Mouse (Mus musculus) brown adipose tissue, adult 24 weeks (tissue): ENCODE measurements around the gene Zpbp. TPM values are rescaled to one million over a fixed set of nuclear protein-coding genes. Genes with fewer than 3 reads are reported as not detected.

Experiments used
- H3K27ac ChIP-seq: fragments of 200-500 bp; replicated peaks from 2 replicates; pipeline ENCODE4 v1.5.1; 2012; ENCODE audit warnings: low read depth, mild to moderate bottlenecking, low read length
- H3K4me1 ChIP-seq: fragments of 200-500 bp; 2 replicates; pipeline ENCODE4 v1.6.1; 2012; ENCODE audit warnings: low read length, mixed read lengths; ENCODE audit not compliant: control insufficient read depth, insufficient read depth, insufficient read length
- H3K4me3 ChIP-seq: fragments of 200-500 bp; 2 replicates; pipeline ENCODE4 v1.5.1; 2012; ENCODE audit warnings: low read depth, mild to moderate bottlenecking, low read length, moderate library complexity; ENCODE audit not compliant: insufficient read depth
- polyA plus RNA-seq: library from polyadenylated mRNA; stranded (reverse); fragments of >200 nt; gene quantifications from 2 replicates; pipeline ENCODE4 v1.2.4, GENCODE M21; 2012; ENCODE audit not compliant: missing spikeins, insufficient read depth, insufficient read length

Gene Zpbp
- polyA plus RNA-seq = 0.71 TPM in 1 of 2 replicates, not detected in the other

GRCm38 (mm10) chr11:11461635-11462560, at the start of gene Zpbp, which contains the start of gene Spata48:
Gene Zpbp (minus strand): TSS chr11:11462408.
Gene Spata48 (plus strand): TSS chr11:11462094.
- Histone ChIP-seq H3K27ac (no peak within 1 kb of the TSS; the same call in 1 of the 2 replicates), H3K4me3 (peak within 1 kb of the TSS; percentile 59), H3K4me1 (no peaks in the 10 kb centered on the region)

DNA sequence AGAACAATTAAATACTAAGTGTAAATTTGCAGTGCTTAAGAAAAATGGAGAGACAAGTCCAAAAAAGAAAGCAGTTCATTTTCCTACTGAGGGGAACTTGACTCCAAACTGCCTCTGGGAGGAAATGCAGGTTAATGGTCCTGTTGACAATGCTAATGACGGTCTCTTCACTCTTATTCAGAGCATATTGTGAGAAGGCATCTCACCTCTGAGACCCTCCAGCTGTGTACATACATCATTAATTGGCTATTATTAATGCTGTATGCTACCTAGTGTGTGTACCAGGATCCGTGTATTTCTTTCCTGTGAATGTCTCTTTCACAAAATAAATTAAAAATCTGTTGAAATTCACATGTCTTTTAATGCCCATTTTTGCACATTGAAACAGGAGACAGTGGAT, 47.2 kb upstream of the Zpbp start:
- no peaks in the 10 kb centered on the region for H3K4me1 ChIP-seq
- no peak overlapping the region for H3K27ac ChIP-seq
- H3K4me3 ChIP-seq = no peak overlapping the region

DNA sequence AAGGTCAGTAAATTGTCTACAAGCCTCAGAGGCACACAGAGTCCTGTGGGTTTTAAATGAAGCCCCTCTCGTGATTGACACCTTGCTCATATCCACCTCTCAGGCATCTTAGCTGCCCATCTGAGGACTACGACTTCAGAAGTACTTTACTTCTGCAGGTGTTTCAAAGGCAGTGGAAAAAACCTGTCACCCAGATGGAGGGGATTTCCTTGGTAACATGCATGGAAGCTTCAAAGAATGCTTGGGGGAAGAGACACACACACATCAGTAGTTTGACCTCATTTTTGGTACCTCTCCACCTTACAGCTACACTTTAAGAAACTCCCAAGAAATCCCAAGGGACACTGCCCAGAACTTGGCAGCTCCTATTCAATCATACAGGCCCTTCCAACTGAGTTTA, 44.0 kb upstream of the Zpbp start:
- no peaks in the 10 kb centered on the region for H3K4me1 ChIP-seq
- no peak overlapping the region for H3K4me3 ChIP-seq

GRCm38 (mm10) chr11:11499944-11500343, 37.7 kb upstream of the Zpbp start:
- no peak overlapping the region for H3K27ac ChIP-seq

More for the DNA sequence above, 44.0 kb upstream of the Zpbp start:
- H3K27ac ChIP-seq = no peak overlapping the region

DNA sequence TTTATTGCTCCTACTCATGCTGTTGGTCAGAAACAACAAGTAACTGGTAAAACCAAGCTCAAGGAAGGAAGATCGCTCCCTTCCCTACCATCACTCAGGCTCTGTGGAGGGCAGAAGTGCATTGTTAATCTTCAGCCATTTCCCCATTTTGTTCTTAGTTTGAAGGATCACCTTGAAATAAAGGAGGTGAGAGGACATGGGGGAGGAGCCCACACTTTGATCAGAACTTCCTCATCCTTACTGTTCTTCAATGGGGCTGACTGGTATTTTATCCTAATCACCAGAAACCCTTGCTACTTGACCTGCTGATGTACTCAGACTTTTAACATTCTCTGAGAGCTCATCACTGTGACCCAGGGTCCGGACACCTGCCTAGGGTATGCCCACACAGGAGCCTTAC, 33.5 kb upstream of the Zpbp start:
- Histone ChIP-seq H3K4me1 (no peaks in the 10 kb centered on the region), H3K4me3 (no peak overlapping the region)

More at GRCm38 (mm10) chr11:11499944-11500343, 37.7 kb upstream of the Zpbp start:
- H3K4me3 ChIP-seq = no peak overlapping the region
- H3K4me1 ChIP-seq = no peaks in the 10 kb centered on the region

DNA sequence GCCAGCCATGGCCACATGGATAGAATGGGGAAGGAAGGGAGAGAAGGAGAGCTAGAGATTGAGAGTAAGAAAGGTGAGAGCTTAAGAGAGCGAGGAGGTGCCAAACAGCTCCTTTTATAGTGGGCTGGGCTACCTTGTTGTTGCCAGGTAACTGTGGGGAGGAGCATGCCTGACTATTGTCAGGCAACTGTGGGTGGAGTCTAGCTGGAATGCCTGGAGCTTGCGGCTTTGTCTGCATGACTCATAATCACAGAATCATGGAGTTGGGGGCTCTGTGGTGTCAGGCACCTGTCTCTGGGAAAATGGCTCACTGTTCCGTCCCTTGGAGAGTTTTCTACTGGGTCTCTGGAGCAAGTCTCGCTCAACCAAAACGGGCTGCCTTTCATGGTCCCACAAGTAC, 29.8 kb upstream of the Zpbp start:
- Histone ChIP-seq H3K27ac (no peak overlapping the region), H3K4me1 (no peaks in the 10 kb centered on the region), H3K4me3 (no peak overlapping the region)

More for the DNA sequence above, 33.5 kb upstream of the Zpbp start:
- H3K27ac ChIP-seq = no peak overlapping the region

DNA sequence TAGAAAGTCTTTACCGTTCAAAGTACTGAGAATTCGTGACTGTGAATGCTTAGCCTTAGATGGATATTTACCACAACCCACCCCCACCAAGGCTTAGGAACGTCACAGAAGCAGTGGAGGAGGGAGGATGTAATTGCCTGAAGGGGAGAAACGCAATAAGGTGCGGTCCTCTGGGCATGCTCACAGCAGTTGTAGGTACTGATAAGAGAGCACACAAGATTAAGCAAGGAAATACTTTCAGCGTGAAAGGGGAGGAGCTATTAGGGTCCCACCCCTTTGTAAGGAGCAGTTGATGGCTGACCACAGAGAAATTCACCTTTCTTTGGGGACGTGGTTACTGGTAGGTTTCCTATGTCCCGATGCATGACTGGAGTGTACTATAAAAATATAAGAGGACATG, 22.2 kb upstream of the Zpbp start:
- Histone ChIP-seq H3K27ac (no peak overlapping the region), H3K4me1 (no peaks in the 10 kb centered on the region), H3K4me3 (no peak overlapping the region)

GRCm38 (mm10) chr11:11468924-11469323, 6.7 kb upstream of the Zpbp start:
- no peak overlapping the region for H3K27ac ChIP-seq
- no peak overlapping the region for H3K4me3 ChIP-seq
- H3K4me1 ChIP-seq = no peaks in the 10 kb centered on the region

DNA sequence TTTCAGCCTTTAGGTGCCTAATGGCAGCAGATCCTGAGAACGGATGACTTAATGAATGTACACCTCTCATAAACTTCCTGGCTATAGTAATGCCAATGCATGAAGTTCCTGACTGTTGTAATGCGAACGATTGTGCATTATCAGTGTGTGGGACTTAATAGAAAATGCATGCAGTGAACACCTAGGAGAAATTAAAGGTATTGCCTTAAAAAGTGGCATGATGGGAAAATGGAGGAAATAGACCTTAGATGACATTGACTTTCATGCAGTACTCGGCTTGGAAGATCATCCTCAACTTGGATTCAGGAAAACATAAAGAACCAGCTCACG, 318 bp upstream of the Zpbp start:
- H3K27ac ChIP-seq = no peak overlapping the region
- H3K4me3 ChIP-seq = peak overlapping the region; percentile 59
- no peaks in the 10 kb centered on the region for H3K4me1 ChIP-seq

GRCm38 (mm10) chr11:11455037-11455436, 7.2 kb downstream of the Zpbp start:
- Histone ChIP-seq H3K27ac (no peak overlapping the region), H3K4me3 (no peak overlapping the region), H3K4me1 (no peaks in the 10 kb centered on the region)

DNA sequence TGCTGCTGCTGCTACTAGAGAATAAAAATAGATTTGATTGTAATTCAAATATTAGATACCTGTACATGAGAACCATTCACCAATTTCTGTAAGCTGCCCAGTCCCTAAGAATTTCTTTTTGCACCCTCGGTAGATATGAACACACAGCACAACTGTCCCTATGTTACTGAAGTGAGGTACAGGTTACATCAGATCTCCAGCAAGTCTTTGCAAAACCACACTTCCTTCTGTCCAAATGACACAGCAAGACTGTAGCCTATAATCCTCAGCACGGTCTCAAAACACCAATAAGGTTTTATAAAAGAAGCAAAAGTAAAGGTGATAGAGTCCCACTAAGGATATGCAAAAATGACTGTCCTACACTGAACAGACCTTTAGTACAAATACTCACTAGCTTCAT, 44.9 kb downstream of the Zpbp start:
- no peaks in the 10 kb centered on the region for H3K4me1 ChIP-seq
- H3K4me3 ChIP-seq = no peak overlapping the region
- H3K27ac ChIP-seq = no peak overlapping the region

DNA sequence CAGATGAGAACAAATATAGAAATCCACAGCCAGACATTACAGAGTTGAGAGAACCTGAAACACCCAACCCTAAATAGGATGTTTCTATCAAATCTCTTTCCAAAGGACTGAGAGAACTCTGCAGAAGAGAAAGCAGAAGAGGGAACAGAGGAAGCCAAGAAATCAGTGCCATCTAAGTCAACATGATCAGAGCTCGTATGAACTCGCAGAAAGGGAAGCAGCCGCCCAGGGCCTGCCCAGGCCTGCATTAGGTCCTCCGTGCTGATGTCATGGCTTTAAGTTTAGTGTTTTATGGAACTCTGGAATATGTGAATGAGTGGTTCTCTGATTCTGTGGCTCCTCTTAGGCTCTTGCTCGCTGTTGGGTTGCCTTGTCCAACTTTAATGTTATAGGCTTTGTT, 48.0 kb downstream of the Zpbp start:
- no peaks in the 10 kb centered on the region for H3K4me1 ChIP-seq
- H3K27ac ChIP-seq = no peak overlapping the region
- no peak overlapping the region for H3K4me3 ChIP-seq

GRCm38 (mm10) chr11:11394686-11395085, 67.5 kb downstream of the Zpbp start:
- Histone ChIP-seq H3K27ac (no peak overlapping the region), H3K4me3 (no peak overlapping the region), H3K4me1 (no peaks in the 10 kb centered on the region)

GRCm38 (mm10) chr11:11393164-11393563, 69.0 kb downstream of the Zpbp start:
- H3K4me1 ChIP-seq = no peaks in the 10 kb centered on the region
- H3K4me3 ChIP-seq = no peak overlapping the region
- no peak overlapping the region for H3K27ac ChIP-seq

DNA sequence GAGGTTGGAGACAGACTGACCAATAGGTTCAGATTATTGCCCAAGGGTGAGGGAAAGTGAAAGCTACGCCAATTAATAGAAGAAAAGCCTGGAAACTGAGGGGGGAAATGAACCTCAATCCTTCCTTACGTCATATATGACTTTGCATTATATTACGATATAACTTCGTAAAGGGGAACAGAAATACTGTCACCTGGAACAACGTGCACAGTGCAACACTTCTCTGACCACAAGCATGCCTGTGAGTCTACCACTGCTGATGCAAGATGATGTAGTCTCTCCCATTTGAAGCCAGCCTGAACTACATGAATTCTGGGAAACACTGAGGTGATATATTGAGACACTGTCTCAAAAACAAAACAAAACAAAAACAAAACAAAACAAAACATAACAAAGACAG, 90.9 kb downstream of the Zpbp start:
- Histone ChIP-seq H3K27ac (no peak overlapping the region), H3K4me3 (no peak overlapping the region), H3K4me1 (no peaks in the 10 kb centered on the region)

DNA sequence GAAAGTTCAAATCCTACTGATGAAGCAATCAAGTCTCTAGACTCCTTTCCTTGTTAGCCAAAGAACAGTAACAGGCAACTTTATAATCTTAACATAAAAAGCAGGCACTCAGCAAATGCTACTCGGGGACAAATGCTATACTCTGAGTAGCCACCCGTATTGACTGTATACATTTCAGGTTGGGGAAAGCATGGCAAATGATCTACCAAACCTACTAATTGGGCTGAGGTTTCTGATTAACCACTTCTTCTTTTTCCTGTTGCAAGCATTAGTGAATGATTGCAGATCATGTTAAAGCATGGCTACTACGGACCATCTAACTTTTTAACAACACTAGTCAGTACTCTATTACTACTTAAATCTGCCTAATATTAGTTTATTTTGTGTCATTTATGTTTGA, 178.7 kb downstream of the Zpbp start:
- Histone ChIP-seq H3K4me1 (no peaks in the 10 kb centered on the region), H3K27ac (no peak overlapping the region), H3K4me3 (no peak overlapping the region)
